Mouse (Mus musculus) CH12.LX (cell line): ENCODE data around the gene Dnajc4. TPM values are rescaled to one million over a fixed set of nuclear protein-coding genes. Genes with fewer than 3 reads are reported as not detected.

ENCODE experiments used
- DNase-seq: peaks from one replicate; pipeline ENCODE4 v3.0.0-alpha.2; 2013; ENCODE audit errors: extremely low read depth
- H3K27ac ChIP-seq: 2 replicates; pipeline ENCODE4 v1.5.1; 2012; ENCODE audit warnings: low read depth, mild to moderate bottlenecking, control low read depth, moderate library complexity; ENCODE audit not compliant: insufficient read depth
- H3K27me3 ChIP-seq: replicated peaks from 2 replicates; pipeline ENCODE3; 2012; ENCODE audit warnings: inconsistent platforms
- H3K36me3 ChIP-seq, 2 experiments: replicated peaks in 1 of 2; 2 replicates each; pipeline versions ENCODE3 to v1.6.1; 2012; ENCODE audit warnings: inconsistent platforms in 1 of 2, low read length in 1 of 2, mild to moderate bottlenecking in 1 of 2, mixed read lengths in 1 of 2, moderate library complexity in 1 of 2; ENCODE audit not compliant: control insufficient read depth in 1 of 2, insufficient read depth in 1 of 2
- H3K4me1 ChIP-seq, 2 experiments: 2 replicates each; pipeline ENCODE4 v1.6.1; 2012; ENCODE audit warnings: inconsistent platforms in 1 of 2, moderate library complexity in 1 of 2; ENCODE audit not compliant: insufficient read depth in 2 of 2, control insufficient read depth in 1 of 2
- H3K4me2 ChIP-seq: 2 replicates; pipeline ENCODE4 v1.6.1; 2012; ENCODE audit warnings: low read depth, mild to moderate bottlenecking, control low read depth; ENCODE audit not compliant: poor library complexity, insufficient read depth, severe bottlenecking
- H3K4me3 ChIP-seq, 3 experiments: fragments of 150-350 bp in 1 of 3; sonication (generic) in 1 of 3; replicated peaks in 1 of 3; 2 replicates each; pipeline versions ENCODE3 to v1.5.1; 2011 to 2012; ENCODE audit warnings: low read depth in 2 of 3, low read length in 2 of 3, mild to moderate bottlenecking in 2 of 3, moderate library complexity in 2 of 3, control low read depth in 1 of 3, improper control_type of control experiment in 1 of 3, inconsistent platforms in 1 of 3, mixed read lengths in 1 of 3; ENCODE audit not compliant: poor library complexity in 1 of 3
- H3K79me2 ChIP-seq: replicated peaks from 2 replicates; pipeline ENCODE4 v1.6.1; 2012; ENCODE audit warnings: mild to moderate bottlenecking, moderate library complexity; ENCODE audit not compliant: control insufficient read depth, poor library complexity, insufficient read depth, severe bottlenecking; ENCODE audit errors: extremely low read depth
- H3K9ac ChIP-seq: 2 replicates; pipeline ENCODE4 v1.6.1; 2012; ENCODE audit warnings: low read depth, mild to moderate bottlenecking, control low read depth, moderate library complexity; ENCODE audit not compliant: insufficient read depth
- H3K9me3 ChIP-seq: replicated peaks from 2 replicates; pipeline ENCODE3; 2012; ENCODE audit warnings: low read length, inconsistent platforms, mixed read lengths
- BHLHE40 ChIP-seq: IDR thresholded peaks from 2 replicates; pipeline ENCODE4 v1.6.1; 2011; ENCODE audit warnings: mild to moderate bottlenecking, low read depth, low read length, improper control_type of control experiment
- CHD1 ChIP-seq: IDR thresholded peaks from 2 replicates; pipeline ENCODE4 v1.6.1; 2012; ENCODE audit warnings: low read depth, low read length, improper control_type of control experiment, inconsistent platforms
- CHD2 ChIP-seq: IDR thresholded peaks from 2 replicates; pipeline ENCODE4 v1.6.1; 2011; ENCODE audit warnings: low read length, improper control_type of control experiment
- CTCF ChIP-seq, 2 experiments: IDR thresholded peaks in 1 of 2; conservative IDR thresholded peaks in 1 of 2; 2 replicates each; pipeline ENCODE4 v1.5.1; 2011 to 2012; ENCODE audit warnings: low read depth in 2 of 2, low read length in 2 of 2, improper control_type of control experiment in 1 of 2, inconsistent platforms in 1 of 2, mild to moderate bottlenecking in 1 of 2, moderate library complexity in 1 of 2
- E2F4 ChIP-seq: IDR thresholded peaks from 2 replicates; pipeline ENCODE4 v1.6.1; 2011; ENCODE audit warnings: low read depth, low read length, improper control_type of control experiment; ENCODE audit not compliant: insufficient replicate concordance
- ELF1 ChIP-seq: IDR thresholded peaks from 2 replicates; pipeline ENCODE4 v1.6.1; 2014; ENCODE audit warnings: low read depth, mild to moderate bottlenecking, inconsistent platforms, low read length, improper control_type of control experiment
- EP300 ChIP-seq: IDR thresholded peaks from 2 replicates; pipeline ENCODE4 v1.6.1; 2011; ENCODE audit warnings: low read length, improper control_type of control experiment
- ETS1 ChIP-seq: conservative IDR thresholded peaks from 2 replicates; pipeline ENCODE4 v1.6.1; 2012; ENCODE audit warnings: low read depth, mild to moderate bottlenecking, inconsistent platforms, low read length, improper control_type of control experiment, moderate library complexity
- GABPA ChIP-seq: IDR thresholded peaks from 2 replicates; pipeline ENCODE4 v1.6.1; 2012; ENCODE audit warnings: low read depth, low read length, improper control_type of control experiment, inconsistent platforms; ENCODE audit not compliant: insufficient replicate concordance
- HCFC1 ChIP-seq: IDR thresholded peaks from 2 replicates; pipeline ENCODE4 v1.6.1; 2012; ENCODE audit warnings: low read depth, mild to moderate bottlenecking, inconsistent platforms, low read length, improper control_type of control experiment
- IRF4 ChIP-seq: IDR thresholded peaks from 2 replicates; pipeline ENCODE4 v1.6.1; 2014; ENCODE audit warnings: low read depth, mild to moderate bottlenecking, inconsistent platforms, low read length, improper control_type of control experiment
- JUN ChIP-seq: IDR thresholded peaks from 2 replicates; pipeline ENCODE4 v1.6.1; 2011; ENCODE audit warnings: low read depth, mild to moderate bottlenecking, low read length, improper control_type of control experiment, moderate library complexity; ENCODE audit not compliant: insufficient read depth
- JUND ChIP-seq: conservative IDR thresholded peaks from 2 replicates; pipeline ENCODE4 v1.6.1; 2011; ENCODE audit warnings: low read depth, low read length, improper control_type of control experiment
- KAT2A ChIP-seq: IDR thresholded peaks from 2 replicates; pipeline ENCODE4 v1.6.1; 2012; ENCODE audit warnings: low read length, improper control_type of control experiment, inconsistent platforms; ENCODE audit not compliant: insufficient replicate concordance
- MAFK ChIP-seq: IDR thresholded peaks from 2 replicates; pipeline ENCODE4 v1.6.1; 2011; ENCODE audit warnings: low read length, improper control_type of control experiment; ENCODE audit not compliant: insufficient replicate concordance
- MAX ChIP-seq: IDR thresholded peaks from 2 replicates; pipeline ENCODE4 v1.6.1; 2011; ENCODE audit warnings: low read length, improper control_type of control experiment
- MAZ ChIP-seq: IDR thresholded peaks from 2 replicates; pipeline ENCODE4 v1.6.1; 2012; ENCODE audit warnings: low read depth, mild to moderate bottlenecking, inconsistent platforms, low read length, improper control_type of control experiment, moderate library complexity
- MEF2A ChIP-seq: IDR thresholded peaks from 2 replicates; pipeline ENCODE4 v1.6.1; 2014; ENCODE audit warnings: low read depth, mild to moderate bottlenecking, inconsistent platforms, low read length, improper control_type of control experiment, borderline replicate concordance
- MXI1 ChIP-seq: IDR thresholded peaks from 2 replicates; pipeline ENCODE4 v1.6.1; 2011; ENCODE audit warnings: mild to moderate bottlenecking, low read depth, low read length, improper control_type of control experiment
- MYC ChIP-seq: IDR thresholded peaks from 2 replicates; pipeline ENCODE4 v1.6.1; 2011; ENCODE audit warnings: low read depth, mild to moderate bottlenecking, improper control_type of control experiment, low read length
- NELFE ChIP-seq: IDR thresholded peaks from 2 replicates; pipeline ENCODE4 v1.6.1; 2011; ENCODE audit warnings: low read depth, low read length, improper control_type of control experiment
- NRF1 ChIP-seq: IDR thresholded peaks from 2 replicates; pipeline ENCODE4 v1.6.1; 2014; ENCODE audit warnings: low read depth, mild to moderate bottlenecking, inconsistent platforms, low read length, improper control_type of control experiment, moderate library complexity
- PAX5 ChIP-seq: IDR thresholded peaks from 2 replicates; pipeline ENCODE4 v1.6.1; 2012; ENCODE audit warnings: low read length, inconsistent platforms, mixed read lengths
- POLR2A ChIP-seq: IDR thresholded peaks from 2 replicates; pipeline ENCODE4 v1.6.1; 2011; ENCODE audit warnings: low read depth, mild to moderate bottlenecking, improper control_type of control experiment, low read length
- POLR2AphosphoS2 ChIP-seq: IDR thresholded peaks from 2 replicates; pipeline ENCODE4 v1.6.1; 2011; ENCODE audit warnings: low read depth, low read length, improper control_type of control experiment
- RAD21 ChIP-seq: IDR thresholded peaks from 2 replicates; pipeline ENCODE4 v1.6.1; 2011; ENCODE audit warnings: low read depth, mild to moderate bottlenecking, low read length, improper control_type of control experiment, moderate library complexity
- RCOR1 ChIP-seq: conservative IDR thresholded peaks from 2 replicates; pipeline ENCODE4 v1.6.1; 2012; ENCODE audit warnings: low read depth, mild to moderate bottlenecking, inconsistent platforms, low read length, improper control_type of control experiment
- SIN3A ChIP-seq: IDR thresholded peaks from 2 replicates; pipeline ENCODE4 v1.6.1; 2012; ENCODE audit warnings: low read length, improper control_type of control experiment, inconsistent platforms
- SMC3 ChIP-seq: IDR thresholded peaks from 2 replicates; pipeline ENCODE4 v1.6.1; 2011; ENCODE audit warnings: low read depth, low read length, improper control_type of control experiment
- TBP ChIP-seq: conservative IDR thresholded peaks from 2 replicates; pipeline ENCODE4 v1.6.1; 2011; ENCODE audit warnings: low read depth, low read length, improper control_type of control experiment
- TCF12 ChIP-seq: IDR thresholded peaks from 2 replicates; pipeline ENCODE4 v1.6.1; 2014; ENCODE audit warnings: low read depth, mild to moderate bottlenecking, inconsistent platforms, low read length, improper control_type of control experiment
- UBTF ChIP-seq: IDR thresholded peaks from 2 replicates; pipeline ENCODE4 v1.6.1; 2012; ENCODE audit warnings: low read depth, mild to moderate bottlenecking, inconsistent platforms, low read length, improper control_type of control experiment, moderate library complexity
- USF1 ChIP-seq: IDR thresholded peaks from 2 replicates; pipeline ENCODE4 v1.6.1; 2014; ENCODE audit warnings: low read depth, mild to moderate bottlenecking, inconsistent platforms, low read length, improper control_type of control experiment
- USF2 ChIP-seq: conservative IDR thresholded peaks from 2 replicates; pipeline ENCODE4 v1.6.1; 2011; ENCODE audit warnings: low read depth, low read length, improper control_type of control experiment
- ZC3H11A ChIP-seq: IDR thresholded peaks from 2 replicates; pipeline ENCODE4 v1.6.1; 2012; ENCODE audit warnings: low read depth, mild to moderate bottlenecking, inconsistent platforms, low read length, improper control_type of control experiment
- ZKSCAN1 ChIP-seq: IDR thresholded peaks from 2 replicates; pipeline ENCODE4 v1.6.1; 2012; ENCODE audit warnings: low read depth, inconsistent platforms, low read length, improper control_type of control experiment, borderline replicate concordance
- ZMIZ1 ChIP-seq: IDR thresholded peaks from 2 replicates; pipeline ENCODE4 v1.6.1; 2012; ENCODE audit warnings: low read depth, mild to moderate bottlenecking, inconsistent platforms, low read length, improper control_type of control experiment
- ZNF384 ChIP-seq: IDR thresholded peaks from 2 replicates; pipeline ENCODE4 v1.6.1; 2012; ENCODE audit warnings: low read depth, low read length, improper control_type of control experiment, inconsistent platforms
- dilution Hi-C: fragments of 300-500 bp; cut with MboI; formaldehyde crosslinking; loops from 2 replicates; pipeline ENCODE4 v1.14.3; 2020; ENCODE audit warnings: low sequenced_read_pairs; ENCODE audit not compliant: extremely low pct_unique_long_range_greater_than_20kb, extremely low pct_ligation_motif_present
- in situ Hi-C: fragments of 300-500 bp; cut with MboI; formaldehyde crosslinking; loops from 3 replicates; pipeline ENCODE4 v1.14.3; 2019; ENCODE audit warnings: low sequenced_read_pairs, low pct_ligation_motif_present, low pct_unique_long_range_greater_than_20kb, mixed read lengths
- polyA plus RNA-seq: library from polyadenylated mRNA; unstranded; fragments of >175 nt; gene quantifications from 2 replicates; pipeline ENCODE4 v1.2.1, GENCODE M21; 2012; ENCODE audit warnings: low read depth; ENCODE audit not compliant: insufficient read length
- total RNA-seq, 2 experiments: library from RNA; depleted of rRNA; stranded (reverse); fragments of 300-350 nt in 1 of 2; fragments of >200 nt in 1 of 2; gene quantifications; 2 replicates each; pipeline ENCODE4 v1.2.3; 2012 to 2014

Dnajc4 gene
- total and polyA plus RNA-seq, 3 experiments: 6.2 to 13.9 (median 11.2) TPM

- H3K27ac ChIP-seq: peak within 1 kb of the TSS; percentile 54
- peak within 1 kb of the TSS; percentile 79 to 87 (median 85) for H3K4me3 ChIP-seq
- peak; percentile 90 for DNase-seq
- peak within 1 kb of the TSS; percentile 73 for H3K9ac ChIP-seq
- H3K4me2 ChIP-seq: peak within 1 kb of the TSS; percentile 75
- dilution Hi-C loops: no loop called here
- peaks cover 19 to 60% of the 10 kb centered on the region in 2 experiments for H3K4me1 ChIP-seq
- peaks cover 29% of the 10 kb centered on the region for H3K79me2 ChIP-seq
- in situ Hi-C loops: no loop called here
- H3K9me3 ChIP-seq: no peaks in the 10 kb centered on the region
- TF ChIP-seq MEF2A (no peak), JUND (no peak), EP300 (no peak), USF2 (peak; percentile 46), MAZ (peak; percentile 79; the same call in 1 of the 2 replicates), USF1 (peak; percentile 69), ZMIZ1 (peak; percentile 78), BHLHE40 (peak; percentile 74), MAFK (no peak), CTCF (conservative IDR thresholded peaks at IDR 0.05 in 1 of 2, IDR thresholded peaks at IDR 0.05 in 1 of 2; ENCODE audit: low read depth in 2 of 2, low read length in 2 of 2) (no peak), CHD1 (peak; percentile 37; the same call in 1 of the 2 replicates), SMC3 (no peak), RCOR1 (no peak), POLR2AphosphoS2 (peak; percentile 52; the same call in 1 of the 2 replicates), TBP (0 out of 2 replicates have a peak, but pooled peaks have one; percentile 15), E2F4 (no peak), MAX (peak; percentile 90), RAD21 (no peak), PAX5 (no peak), ZNF384 (no peak), ETS1 (no peak), JUN (no peak), GABPA (no peak), ZKSCAN1 (no peak), IRF4 (no peak; the same call in 1 of the 2 replicates), MXI1 (peak; percentile 97), SIN3A (peak; percentile 96), UBTF (no peak), TCF12 (no peak), NRF1 (no peak), MYC (peak; percentile 93), KAT2A (0 out of 2 replicates have a peak, but pooled peaks have one; percentile 14), HCFC1 (peak; percentile 85), NELFE (peak; percentile 79), CHD2 (no peak), ELF1 (peak; percentile 77), POLR2A (peak; percentile 63), ZC3H11A (no peak)
- peaks cover 3% of the 10 kb centered on the region for H3K27me3 ChIP-seq
- peaks cover 14 to 25% of the 10 kb centered on the region in 2 experiments for H3K36me3 ChIP-seq
These were observed 17.9 kb downstream of the Dnajc4 start, which contains the start of gene Ppp1r14b for GRCm38 (mm10) chr19:6974211-6975205. Ppp1r14b (plus strand) TSS chr19:6974968.
